Mouse (Mus musculus): ENCODE results near the gene Sdr39u1.

- TF ChIP-seq CTCF (IDR thresholded peaks at IDR 0.05; ENCODE audit: low read depth, low read length) (peak; percentile 65; the same call in 1 of the 2 replicates), GATA1 (IDR thresholded peaks at IDR 0.05; ENCODE audit: borderline replicate concordance, low read length) (no peak), TAL1 (conservative IDR thresholded peaks at IDR 0.05; ENCODE audit: low read depth, low read length) (no peak), POLR2AphosphoS5 (IDR thresholded peaks at IDR 0.05; ENCODE audit: insufficient replicate concordance, low read depth, low read length) (no peak), GATA2 (IDR thresholded peaks at IDR 0.05; ENCODE audit: borderline replicate concordance, low read depth, low read length) (no peak)
These were observed 20.5 kb downstream of the Sdr39u1 start for GRCm38 (mm10) chr14:55879623-55880022.

Data from G1E (cell line).